Mouse (Mus musculus) MEL (cell line): ENCODE data around the gene Pramel6. TPM values are rescaled to one million over a fixed set of nuclear protein-coding genes. Genes with fewer than 3 reads are reported as not detected.

Source experiments
- DNase-seq: peaks from one replicate; pipeline ENCODE4 v3.0.0; 2011; ENCODE audit warnings: low read depth, low spot score
- H3K27ac ChIP-seq: 2 replicates; pipeline ENCODE4 v1.5.1; 2012; ENCODE audit warnings: low read depth, mild to moderate bottlenecking, control low read depth, low read length, moderate library complexity; ENCODE audit not compliant: control insufficient read depth
- H3K27me3 ChIP-seq, 2 experiments: fragments of 150-350 bp in 1 of 2; sonication (generic) in 1 of 2; 2 replicates each; pipeline ENCODE4 v1.6.1; 2012; ENCODE audit warnings: low read length in 2 of 2, mild to moderate bottlenecking in 2 of 2, improper control_type of control experiment in 1 of 2, moderate library complexity in 1 of 2; ENCODE audit not compliant: insufficient read depth in 2 of 2, control insufficient read depth in 1 of 2
- H3K36me3 ChIP-seq, 2 experiments: 2 replicates each; pipeline ENCODE4 v1.6.1; 2012 to 2014; ENCODE audit warnings: low read length in 2 of 2, improper control_type of control experiment in 1 of 2, inconsistent platforms in 1 of 2, mild to moderate bottlenecking in 1 of 2; ENCODE audit not compliant: insufficient read depth in 2 of 2, control insufficient read depth in 1 of 2
- H3K4me1 ChIP-seq, 2 experiments: fragments of 150-350 bp in 1 of 2; sonication (generic) in 1 of 2; 2 replicates each; pipeline ENCODE4 v1.6.1; 2012; ENCODE audit warnings: low read length in 2 of 2, improper control_type of control experiment in 1 of 2, mild to moderate bottlenecking in 1 of 2; ENCODE audit not compliant: insufficient read depth in 2 of 2, control insufficient read depth in 1 of 2
- H3K4me3 ChIP-seq, 2 experiments: fragments of 150-350 bp in 1 of 2; sonication (generic) in 1 of 2; 2 replicates each; pipeline ENCODE4 v1.5.1; 2012; ENCODE audit warnings: low read depth in 2 of 2, low read length in 2 of 2, mild to moderate bottlenecking in 2 of 2, moderate library complexity in 2 of 2, control low read depth in 1 of 2, improper control_type of control experiment in 1 of 2; ENCODE audit not compliant: control insufficient read depth in 1 of 2, insufficient read depth in 1 of 2
- H3K79me2 ChIP-seq: 2 replicates; pipeline ENCODE4 v1.6.1; 2012; ENCODE audit warnings: mild to moderate bottlenecking, low read length, moderate library complexity; ENCODE audit not compliant: control insufficient read depth, poor library complexity, insufficient read depth
- H3K9ac ChIP-seq: 2 replicates; pipeline ENCODE4 v1.6.1; 2012; ENCODE audit warnings: low read depth, mild to moderate bottlenecking, control low read depth, low read length, moderate library complexity; ENCODE audit not compliant: control insufficient read depth, poor library complexity, severe bottlenecking
- H3K9me3 ChIP-seq: fragments of 150-350 bp; sonication (generic); replicated peaks from 2 replicates; pipeline ENCODE4 v1.6.1; 2012; ENCODE audit warnings: mild to moderate bottlenecking, low read length, improper control_type of control experiment, moderate library complexity; ENCODE audit not compliant: insufficient read depth
- BHLHE40 ChIP-seq: IDR thresholded peaks from 2 replicates; pipeline ENCODE4 v1.6.1; 2012; ENCODE audit warnings: low read depth, mild to moderate bottlenecking, inconsistent platforms, low read length, improper control_type of control experiment, borderline replicate concordance
- CHD1 ChIP-seq: IDR thresholded peaks from 2 replicates; pipeline ENCODE4 v1.6.1; 2012; ENCODE audit warnings: low read depth, mild to moderate bottlenecking, inconsistent platforms, low read length, improper control_type of control experiment
- ETS1 ChIP-seq: IDR thresholded peaks from 2 replicates; pipeline ENCODE4 v1.6.1; 2012; ENCODE audit warnings: low read depth, mild to moderate bottlenecking, inconsistent platforms, low read length, improper control_type of control experiment, moderate library complexity
- HCFC1 ChIP-seq: IDR thresholded peaks from 2 replicates; pipeline ENCODE4 v1.6.1; 2012; ENCODE audit warnings: low read depth, mild to moderate bottlenecking, inconsistent platforms, low read length, improper control_type of control experiment, moderate library complexity
- JUND ChIP-seq: IDR thresholded peaks from 2 replicates; pipeline ENCODE4 v1.6.1; 2011; ENCODE audit warnings: low read depth, mild to moderate bottlenecking, improper control_type of control experiment, low read length
- MAFK ChIP-seq: IDR thresholded peaks from 2 replicates; pipeline ENCODE4 v1.6.1; 2011; ENCODE audit warnings: low read depth, mild to moderate bottlenecking, low read length, improper control_type of control experiment, borderline replicate concordance
- MAZ ChIP-seq: IDR thresholded peaks from 2 replicates; pipeline ENCODE4 v1.6.1; 2012; ENCODE audit warnings: low read depth, mild to moderate bottlenecking, inconsistent platforms, low read length, improper control_type of control experiment
- MXI1 ChIP-seq: IDR thresholded peaks from 2 replicates; pipeline ENCODE4 v1.6.1; 2011; ENCODE audit warnings: mild to moderate bottlenecking, low read depth, low read length, improper control_type of control experiment
- MYC ChIP-seq: IDR thresholded peaks from 2 replicates; pipeline ENCODE4 v1.6.1; 2011; ENCODE audit warnings: low read depth, mild to moderate bottlenecking, low read length, improper control_type of control experiment, moderate library complexity
- NELFE ChIP-seq: IDR thresholded peaks from 2 replicates; pipeline ENCODE4 v1.6.1; 2011; ENCODE audit warnings: low read depth, low read length, improper control_type of control experiment
- POLR2AphosphoS2 ChIP-seq: IDR thresholded peaks from 2 replicates; pipeline ENCODE4 v1.6.1; 2011; ENCODE audit warnings: low read length, improper control_type of control experiment
- POLR2AphosphoS5 ChIP-seq: IDR thresholded peaks from 2 replicates; pipeline ENCODE4 v1.6.1; 2012; ENCODE audit warnings: low read depth, borderline replicate concordance, mild to moderate bottlenecking, inconsistent platforms, low read length, moderate library complexity, mixed read lengths
- SIN3A ChIP-seq: IDR thresholded peaks from 2 replicates; pipeline ENCODE4 v1.6.1; 2012; ENCODE audit warnings: low read length, improper control_type of control experiment, inconsistent platforms
- SMC3 ChIP-seq: IDR thresholded peaks from 2 replicates; pipeline ENCODE4 v1.6.1; 2011; ENCODE audit warnings: low read depth, low read length, improper control_type of control experiment
- TAL1 ChIP-seq: IDR thresholded peaks from 2 replicates; pipeline ENCODE4 v1.6.1; 2012; ENCODE audit warnings: mild to moderate bottlenecking, inconsistent platforms, low read length, moderate library complexity, mixed read lengths
- TCF12 ChIP-seq: IDR thresholded peaks from 2 replicates; pipeline ENCODE4 v1.6.1; 2014; ENCODE audit warnings: low read depth, mild to moderate bottlenecking, inconsistent platforms, low read length, improper control_type of control experiment, moderate library complexity
- USF2 ChIP-seq, 2 experiments: IDR thresholded peaks; 2 replicates each; pipeline ENCODE4 v1.6.1; 2011 to 2012; ENCODE audit warnings: improper control_type of control experiment in 2 of 2, low read length in 2 of 2, borderline replicate concordance in 1 of 2, inconsistent platforms in 1 of 2, low read depth in 1 of 2, mild to moderate bottlenecking in 1 of 2; ENCODE audit not compliant: insufficient read depth in 1 of 2
- ZC3H11A ChIP-seq: IDR thresholded peaks from 2 replicates; pipeline ENCODE4 v1.6.1; 2012; ENCODE audit warnings: low read depth, mild to moderate bottlenecking, inconsistent platforms, low read length, improper control_type of control experiment
- ZKSCAN1 ChIP-seq: IDR thresholded peaks from 2 replicates; pipeline ENCODE4 v1.6.1; 2012; ENCODE audit warnings: low read depth, mild to moderate bottlenecking, inconsistent platforms, low read length, improper control_type of control experiment, moderate library complexity
- polyA plus RNA-seq, 2 experiments: library from polyadenylated mRNA; stranded (reverse) in 1 of 2; unstranded in 1 of 2; fragments of >175 nt in 1 of 2; fragments of >200 nt in 1 of 2; gene quantifications; 2 replicates each; pipeline versions ENCODE4 v1.2.1 to v1.2.4; 2012; ENCODE audit warnings: low replicate concordance in 2 of 2, low read depth in 1 of 2; ENCODE audit not compliant: insufficient read length in 2 of 2, insufficient read depth in 1 of 2, missing spikeins in 1 of 2
- total RNA-seq: library from RNA; depleted of rRNA; stranded (reverse); fragments of 300-350 nt; gene quantifications from 2 replicates; pipeline ENCODE4 v1.2.3, GENCODE M21; 2012; rRNA removed

Gene Pramel6
- total and polyA plus RNA-seq, 3 experiments, result not detected

DNA sequence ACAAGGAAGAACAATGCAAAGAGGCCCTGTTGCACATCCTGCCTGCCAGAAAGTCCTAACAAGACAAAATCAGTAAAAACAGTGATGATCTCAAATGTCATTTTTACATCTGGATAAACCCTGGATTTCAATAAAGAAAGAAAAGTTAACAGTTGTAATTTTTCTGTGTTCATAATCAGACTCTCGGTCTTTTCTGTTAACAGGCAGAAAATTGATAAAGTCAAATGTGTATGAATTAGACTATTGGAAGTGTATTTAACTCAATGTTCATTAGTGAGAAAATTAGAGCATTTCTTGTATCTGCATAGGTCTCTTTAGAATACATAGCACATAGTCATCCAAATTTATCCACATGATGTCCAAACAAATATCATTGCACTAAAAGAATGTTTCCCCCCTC is 39.1 kb downstream of the Pramel6 start, which contains the start of gene Olfr1128:
Gene Olfr1128 (minus strand): TSS at position 101 of the 400 bp plus-strand sequence.
- no peak within 1 kb of the TSS for H3K4me3 ChIP-seq
- no peaks in the 10 kb centered on the region for H3K9me3 ChIP-seq
- H3K36me3 ChIP-seq, result no peaks in the 10 kb centered on the region
- TF ChIP-seq USF2 (IDR thresholded peaks at IDR 0.05; ENCODE audit: borderline replicate concordance in 1 of 2, insufficient read depth in 1 of 2, low read depth in 1 of 2, low read length in 2 of 2), result no peak
- no peak for TF ChIP-seq MYC
- no peak for TF ChIP-seq TAL1
- no peak for TF ChIP-seq MAFK
- no peak for TF ChIP-seq JUND
- TF ChIP-seq SIN3A, result no peak
- TF ChIP-seq POLR2AphosphoS5, result no peak
- TF ChIP-seq BHLHE40, result no peak
- no peak for TF ChIP-seq HCFC1
- no peak for TF ChIP-seq SMC3
- no peak for TF ChIP-seq CHD1
- no peak for TF ChIP-seq NELFE
- no peak for TF ChIP-seq MXI1
- TF ChIP-seq POLR2AphosphoS2, result no peak
- no peak for TF ChIP-seq ZKSCAN1
- TF ChIP-seq ETS1, result no peak
- TF ChIP-seq TCF12, result no peak
- no peak for TF ChIP-seq MAZ
- TF ChIP-seq ZC3H11A, result no peak
- DNase-seq, result no peak
- H3K4me1 ChIP-seq, result no peaks in the 10 kb centered on the region
- no peaks in the 10 kb centered on the region for H3K27me3 ChIP-seq
- H3K79me2 ChIP-seq, result no peaks in the 10 kb centered on the region
- no peak within 1 kb of the TSS for H3K9ac ChIP-seq
- H3K27ac ChIP-seq, result no peak within 1 kb of the TSS

Other genes with a start within 250 kb of the Pramel6 start
- not detected in 2 replicates for gene Olfr1116, start 239.0 kb upstream of the Pramel6 start, total RNA-seq
- gene Olfr1116, start 239.0 kb upstream of the Pramel6 start, polyA plus RNA-seq, result under 1 TPM in 1 of 2 experiments, not detected in 1; 0.01 TPM
- not detected in 2 replicates for gene Olfr1118, start 199.0 kb upstream of the Pramel6 start, total RNA-seq
- not detected for gene Olfr1118, start 199.0 kb upstream of the Pramel6 start, polyA plus RNA-seq
- not detected in 2 replicates for gene Olfr1120, start 151.8 kb upstream of the Pramel6 start, total RNA-seq
- gene Olfr1120, start 151.8 kb upstream of the Pramel6 start, polyA plus RNA-seq, result not detected
- not detected in 2 replicates for gene Olfr1121, start 136.7 kb upstream of the Pramel6 start, total RNA-seq
- not detected for gene Olfr1121, start 136.7 kb upstream of the Pramel6 start, polyA plus RNA-seq
- gene Olfr1122, start 120.7 kb upstream of the Pramel6 start, total RNA-seq, result not detected in 2 replicates
- not detected for gene Olfr1122, start 120.7 kb upstream of the Pramel6 start, polyA plus RNA-seq
- gene Olfr1123, start 89.9 kb upstream of the Pramel6 start, total RNA-seq, result not detected in 2 replicates
- gene Olfr1123, start 89.9 kb upstream of the Pramel6 start, polyA plus RNA-seq, result not detected
- gene Olfr1124, start 76.3 kb upstream of the Pramel6 start, total RNA-seq, result not detected in 2 replicates
- not detected for gene Olfr1124, start 76.3 kb upstream of the Pramel6 start, polyA plus RNA-seq
- gene Olfr1126, start 52.6 kb upstream of the Pramel6 start, total RNA-seq, result not detected in 2 replicates
- not detected for gene Olfr1126, start 52.6 kb upstream of the Pramel6 start, polyA plus RNA-seq
- not detected in 2 replicates for gene Pramel7, start 9.5 kb upstream of the Pramel6 start, total RNA-seq
- not detected for gene Pramel7, start 9.5 kb upstream of the Pramel6 start, polyA plus RNA-seq
- not detected in 2 replicates for gene Olfr153, start 25.2 kb downstream of the Pramel6 start, total RNA-seq
- gene Olfr153, start 25.2 kb downstream of the Pramel6 start, polyA plus RNA-seq, result not detected
- gene Olfr1128, start 39.0 kb downstream of the Pramel6 start, total RNA-seq, result not detected in 2 replicates
- not detected for gene Olfr1128, start 39.0 kb downstream of the Pramel6 start, polyA plus RNA-seq
- not detected in 2 replicates for gene Olfr1129, start 67.3 kb downstream of the Pramel6 start, total RNA-seq
- gene Olfr1129, start 67.3 kb downstream of the Pramel6 start, polyA plus RNA-seq, result under 1 TPM in 1 of 2 experiments, not detected in 1; 0.06 TPM
- gene Olfr1130, start 99.6 kb downstream of the Pramel6 start, total RNA-seq, result not detected in 2 replicates
- not detected for gene Olfr1130, start 99.6 kb downstream of the Pramel6 start, polyA plus RNA-seq
- gene Olfr1131, start 120.5 kb downstream of the Pramel6 start, total RNA-seq, result not detected in 2 replicates
- not detected for gene Olfr1131, start 120.5 kb downstream of the Pramel6 start, polyA plus RNA-seq
- gene Olfr1132, start 131.0 kb downstream of the Pramel6 start, total RNA-seq, result not detected in 2 replicates
- not detected for gene Olfr1132, start 131.0 kb downstream of the Pramel6 start, polyA plus RNA-seq
- not detected in 2 replicates for gene Olfr1133, start 140.8 kb downstream of the Pramel6 start, total RNA-seq
- not detected for gene Olfr1133, start 140.8 kb downstream of the Pramel6 start, polyA plus RNA-seq
- gene Olfr1134, start 151.9 kb downstream of the Pramel6 start, total RNA-seq, result not detected in 2 replicates
- not detected for gene Olfr1134, start 151.9 kb downstream of the Pramel6 start, polyA plus RNA-seq
- gene Olfr1135, start 167.1 kb downstream of the Pramel6 start, total RNA-seq, result not detected in 2 replicates
- not detected for gene Olfr1135, start 167.1 kb downstream of the Pramel6 start, polyA plus RNA-seq
- gene Olfr1136, start 187.4 kb downstream of the Pramel6 start, total RNA-seq, result not detected in 2 replicates
- gene Olfr1136, start 187.4 kb downstream of the Pramel6 start, polyA plus RNA-seq, result not detected
- not detected in 2 replicates for gene Olfr1137, start 206.6 kb downstream of the Pramel6 start, total RNA-seq
- not detected for gene Olfr1137, start 206.6 kb downstream of the Pramel6 start, polyA plus RNA-seq
- not detected in 2 replicates for gene Olfr1138, start 233.4 kb downstream of the Pramel6 start, total RNA-seq
- gene Olfr1138, start 233.4 kb downstream of the Pramel6 start, polyA plus RNA-seq, result not detected
- gene Olfr1140, start 237.2 kb downstream of the Pramel6 start, total RNA-seq, result not detected in 2 replicates
- gene Olfr1140, start 237.2 kb downstream of the Pramel6 start, polyA plus RNA-seq, result not detected
- not detected in 2 replicates for gene Olfr1141, start 247.4 kb downstream of the Pramel6 start, total RNA-seq
- gene Olfr1141, start 247.4 kb downstream of the Pramel6 start, polyA plus RNA-seq, result not detected